Mouse (Mus musculus): ENCODE measurements at regions not wholly inside any gene's neighbourhood (a gene's known extent, or its start where the extent isn't known, plus 50 kb on each side); places are given as distances from the start of the nearest gene placed in this dataset.

DNA sequence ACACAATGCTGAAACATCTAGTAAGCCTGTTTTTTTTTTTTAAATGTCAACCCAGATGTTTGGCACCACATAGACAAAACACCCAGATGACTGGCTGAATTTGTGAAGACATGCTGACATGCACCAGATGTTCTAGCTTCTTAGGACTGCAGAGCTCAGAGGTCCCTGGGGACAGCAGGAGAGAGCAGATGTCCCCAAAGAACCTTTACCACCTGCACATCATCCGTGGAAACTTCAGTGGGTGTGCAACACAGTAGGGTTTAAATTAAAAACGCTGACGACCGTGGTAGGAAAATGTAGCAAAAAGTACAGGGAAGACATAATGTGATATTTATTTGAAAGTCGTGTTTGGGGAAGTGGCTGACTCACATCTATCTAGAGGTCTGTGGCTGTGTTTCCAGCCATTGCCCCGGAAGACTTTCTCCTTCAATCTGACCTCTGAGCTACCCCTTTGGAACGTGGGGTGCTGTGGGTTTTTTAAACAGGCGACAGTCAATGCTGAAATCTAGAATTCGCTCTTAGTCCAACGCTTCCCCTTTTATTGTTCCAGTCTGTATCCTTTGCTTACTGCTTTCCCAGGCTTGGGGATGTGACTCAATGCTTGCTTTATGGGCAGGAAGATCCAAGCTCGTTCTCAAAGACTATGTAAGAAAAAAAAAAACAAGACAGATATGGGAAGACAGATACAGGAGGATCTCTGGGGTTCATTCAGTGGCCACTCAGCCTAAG lies 230.5 kb downstream of the Clic5 start:
- DNase-seq (ENCODE audit: low spot score in 2 of 2): peak in 1 of 2 experiments; percentile 50

GRCm38 (mm10) chr17:44419405-44419729 lies 231.0 kb downstream of the Clic5 start:
- intact Hi-C loops (cut with DNase I): no loop called here
- no peak for DNase-seq (ENCODE audit: low spot score in 2 of 2)

More for the DNA sequence above, 230.5 kb downstream of the Clic5 start:
- intact Hi-C loops (cut with DNase I): no loop called here

DNA sequence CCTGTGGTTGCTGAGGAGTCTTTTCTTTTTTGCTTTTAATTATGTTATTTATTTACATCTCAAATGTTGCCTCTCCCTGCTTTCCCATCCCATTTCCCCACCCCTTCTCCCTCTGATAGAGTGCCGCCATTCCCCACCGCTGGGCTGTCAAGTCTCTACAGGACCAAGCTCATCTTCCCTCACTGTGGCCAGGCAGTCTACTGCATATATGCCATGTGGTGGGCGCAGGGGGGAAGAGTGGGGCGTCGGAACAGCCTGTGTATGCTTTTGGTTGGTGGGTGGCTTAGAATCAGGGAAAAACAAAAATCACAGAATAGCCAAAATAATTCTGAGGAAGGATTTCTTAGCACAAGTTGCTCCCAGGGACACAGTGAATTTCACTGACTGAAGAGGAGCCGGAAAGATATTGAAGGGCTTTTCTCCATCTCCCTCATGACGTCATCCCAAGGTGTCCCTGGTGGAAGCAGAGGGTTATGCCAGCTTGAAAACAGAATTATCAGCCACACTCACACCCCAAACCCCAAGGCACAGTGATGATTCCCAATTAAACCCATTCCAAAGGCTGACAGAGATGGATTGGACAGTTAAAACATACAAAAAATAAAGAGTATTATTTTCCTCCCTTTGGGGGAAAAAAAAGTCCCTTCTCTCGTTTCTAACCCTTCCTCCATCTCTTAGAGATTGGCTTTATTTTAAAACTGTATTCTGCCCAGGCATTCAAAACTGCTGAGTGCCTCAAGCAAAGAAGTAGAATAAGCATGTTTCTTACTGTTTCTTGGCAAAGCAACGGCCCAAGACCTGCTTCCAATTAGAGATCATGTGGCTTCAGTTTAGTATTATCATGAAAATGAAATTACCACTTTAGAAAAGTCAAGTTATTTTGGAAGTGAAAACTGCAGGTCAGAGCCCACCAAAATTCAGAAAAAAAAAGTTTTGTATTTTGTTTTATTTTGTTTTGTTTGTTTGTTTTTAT lies 232.0 kb downstream of the Clic5 start:
- peak in 1 of 2 experiments; percentile 9 for DNase-seq (ENCODE audit: low spot score in 2 of 2)
- intact Hi-C loops (cut with DNase I): no loop called here

- intact Hi-C loops (cut with DNase I): no loop called here
- DNase-seq (ENCODE audit: low spot score in 2 of 2): peak in 1 of 2 experiments; percentile 81
Observed at GRCm38 (mm10) chr17:44422161-44422560, 233.8 kb downstream of the Clic5 start.

GRCm38 (mm10) chr17:44422865-44423264 lies 234.5 kb downstream of the Clic5 start:
- intact Hi-C loops (cut with DNase I): no loop called here
- no peak for DNase-seq (ENCODE audit: low spot score in 2 of 2)

DNA sequence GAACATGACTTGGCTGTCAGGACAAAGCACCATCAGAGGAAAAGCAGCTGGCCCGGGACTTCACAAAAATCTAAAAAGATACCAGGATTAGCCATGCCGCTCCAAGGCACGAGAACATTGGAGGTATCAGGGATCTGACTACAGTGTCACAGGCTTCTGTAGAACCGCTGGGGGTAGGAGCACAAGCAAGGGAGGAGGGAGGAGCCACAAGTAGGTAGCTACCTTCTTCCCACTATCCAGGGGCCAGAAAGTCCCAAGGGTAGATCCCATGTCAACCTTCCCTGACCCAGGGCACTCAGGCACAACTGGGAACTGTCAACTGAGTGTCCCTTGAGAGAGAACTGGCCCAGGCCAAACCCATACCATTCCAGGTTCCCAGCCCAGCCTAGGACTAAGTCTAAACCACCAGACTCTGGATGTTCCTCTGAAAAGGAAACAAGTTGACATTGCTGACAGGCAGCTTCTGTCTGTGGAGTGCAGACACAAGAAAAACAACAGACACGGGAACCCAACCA lies 235.1 kb downstream of the Clic5 start:
- DNase-seq (ENCODE audit: low spot score in 2 of 2): no peak
- intact Hi-C loops (cut with DNase I): no loop called here

DNA sequence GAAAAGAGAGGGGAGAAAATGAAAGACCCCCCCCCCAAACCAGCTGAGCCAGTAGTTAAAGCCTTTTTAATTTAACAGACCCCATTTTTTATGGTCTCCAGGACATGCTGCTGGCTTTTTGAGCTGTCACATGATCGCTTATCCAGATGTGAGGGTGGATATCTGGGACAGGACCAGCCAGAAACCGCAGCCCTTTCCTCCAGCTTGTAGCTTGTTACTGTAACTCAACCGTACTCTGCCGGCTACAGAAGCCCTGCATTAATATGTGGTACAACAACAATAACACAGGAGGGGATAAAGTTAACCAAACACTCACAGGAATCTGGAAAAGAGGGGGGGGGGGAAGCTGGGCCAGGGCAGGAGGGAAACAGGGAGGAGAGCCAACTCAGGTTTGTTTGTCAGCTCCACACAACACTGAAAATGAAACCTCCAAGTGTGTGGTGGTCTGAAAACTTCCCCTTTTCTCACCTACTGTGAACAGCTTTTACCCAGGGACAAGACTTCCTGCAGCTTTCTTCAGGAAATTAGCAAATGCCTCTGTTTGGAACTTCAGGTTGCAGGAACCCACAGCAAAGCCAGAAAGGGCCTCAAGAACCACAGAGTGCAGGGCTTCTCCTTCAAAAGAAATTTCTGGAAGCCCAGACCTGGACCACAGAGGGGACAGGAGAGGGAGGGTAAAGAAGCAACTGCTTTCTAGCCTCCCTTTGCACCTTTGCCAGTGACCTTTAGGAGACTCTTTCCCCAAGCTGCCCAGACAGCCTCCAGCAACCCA lies 244.3 kb downstream of the Clic5 start:
- DNase-seq (ENCODE audit: low spot score in 2 of 2): no peak
- intact Hi-C loops (cut with DNase I): no loop called here

DNA sequence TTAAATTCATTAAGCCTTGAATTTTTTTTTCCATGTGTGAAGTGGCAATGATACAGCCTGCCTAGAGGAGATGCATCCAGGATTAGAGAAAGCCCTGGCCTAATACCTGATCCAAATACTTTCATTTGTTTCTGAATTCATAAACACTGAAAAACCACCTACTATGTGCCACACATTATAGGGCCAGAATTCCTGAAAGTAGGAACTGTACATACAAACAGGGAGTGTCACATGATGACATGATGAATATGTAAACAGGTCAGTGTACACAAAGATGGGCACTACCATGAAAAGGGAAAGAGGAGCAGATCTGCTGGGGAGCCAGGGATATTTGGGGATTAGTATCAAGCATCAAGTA lies 244.9 kb downstream of the Clic5 start:
- intact Hi-C loops (cut with DNase I): no loop called here
- DNase-seq (ENCODE audit: low spot score in 2 of 2): no peak

- intact Hi-C loops (cut with DNase I): loop anchor here (5.0 kb wide), 1 partner anchor 169 kb away; no protein-coding TSS in a partner anchor
- DNase-seq (ENCODE audit: low spot score in 2 of 2): no peak
Observed at GRCm38 (mm10) chr17:44436536-44437043, 248.2 kb downstream of the Clic5 start.

DNA sequence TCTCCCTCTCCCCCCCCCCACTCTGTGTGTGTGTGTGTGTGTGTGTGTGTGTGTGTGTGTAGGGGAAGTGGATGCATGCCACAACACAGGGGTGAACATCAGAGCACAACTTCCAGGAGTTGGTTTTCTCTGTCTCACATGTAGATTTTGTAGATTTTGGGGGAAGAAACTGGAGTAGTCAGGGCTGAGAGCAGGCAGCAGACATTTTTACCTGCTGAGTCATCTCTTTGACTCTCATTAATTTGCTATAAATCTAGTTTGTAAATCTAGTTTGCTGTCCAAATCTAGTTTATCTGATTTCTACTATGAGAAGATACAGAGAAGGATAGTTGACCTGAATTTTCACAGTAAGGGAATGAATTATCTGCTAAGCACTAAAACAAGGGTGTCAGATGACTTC lies 250.1 kb downstream of the Clic5 start:
- DNase-seq (ENCODE audit: low spot score in 2 of 2): no peak
- intact Hi-C loops (cut with DNase I): loop anchor here (5.0 kb wide), 1 partner anchor 171 kb away; no protein-coding TSS in a partner anchor

- DNase-seq (ENCODE audit: low spot score in 2 of 2): no peak
- intact Hi-C loops (cut with DNase I): no loop called here
Observed at GRCm38 (mm10) chr17:44443460-44443859, 255.1 kb downstream of the Clic5 start.

- no peak for DNase-seq (ENCODE audit: low spot score in 2 of 2)
- intact Hi-C loops (cut with DNase I): no loop called here
Observed at GRCm38 (mm10) chr17:44445361-44445760, 257.0 kb downstream of the Clic5 start.

All from left cerebral cortex, postnatal 25 days (tissue).